Mouse (Mus musculus) limb, embryonic 12.5 days (tissue): ENCODE results near the gene Igfals. TPM values are rescaled to one million over a fixed set of nuclear protein-coding genes. Genes with fewer than 3 reads are reported as not detected.

ENCODE experiments used
- ATAC-seq: fragments of 200-750 bp; cut with Nextera tagmentation; 2 replicates; pipeline ENCODE4 v1.8.0; 2017; ENCODE audit warnings: low read depth, moderate TSS enrichment; ENCODE audit not compliant: insufficient number of reproducible peaks, insufficient read depth, low FRiP score, low TSS enrichment
- H3K27ac ChIP-seq: fragments of 300-500 bp; sonication (generic); 2 replicates; pipeline ENCODE4 v1.5.1; 2016; ENCODE audit warnings: mild to moderate bottlenecking, moderate library complexity
- H3K27me3 ChIP-seq: fragments of 300-500 bp; sonication (generic); 2 replicates; pipeline ENCODE4 v1.6.1; 2016; ENCODE audit warnings: mild to moderate bottlenecking, moderate library complexity
- H3K36me3 ChIP-seq: fragments of 300-500 bp; sonication (generic); 2 replicates; pipeline ENCODE4 v1.6.1; 2016; ENCODE audit warnings: mild to moderate bottlenecking, moderate library complexity
- H3K4me1 ChIP-seq: fragments of 300-500 bp; sonication (generic); replicated peaks from 2 replicates; pipeline ENCODE4 v1.6.1; 2016
- H3K4me2 ChIP-seq: fragments of 300-500 bp; sonication (generic); 2 replicates; pipeline ENCODE4 v1.6.1; 2016; ENCODE audit warnings: mild to moderate bottlenecking, moderate library complexity
- H3K4me3 ChIP-seq: fragments of 300-500 bp; sonication (generic); replicated peaks from 2 replicates; pipeline ENCODE4 v1.5.1; 2016; ENCODE audit warnings: mild to moderate bottlenecking
- H3K9ac ChIP-seq: fragments of 300-500 bp; sonication (generic); replicated peaks from 2 replicates; pipeline ENCODE4 v1.6.1; 2016; ENCODE audit warnings: mild to moderate bottlenecking, moderate library complexity
- H3K9me3 ChIP-seq: fragments of 300-500 bp; sonication (generic); 2 replicates; pipeline ENCODE4 v1.6.1; 2016; ENCODE audit warnings: mild to moderate bottlenecking, moderate library complexity
- WGBS: fragments of 180-500 bp; shearing (Covaris S2); methylation state at CpG from one replicate; pipeline ENCODE4 v1.1.7; 2016; 5-methylcytosine and 5-hydroxymethylcytosine counted together
- polyA plus RNA-seq: library from polyadenylated mRNA; unstranded; fragments of >200 nt; fragmentation: Nextera tagmentation; extraction: Ambion mirVana; gene quantifications from 2 replicates; pipeline ENCODE4 v1.2.1, GENCODE M21; 2016

The Igfals gene
- polyA plus RNA-seq, 1 experiment from 2014 or later: 0.43 TPM

- WGBS: 91% methylated on average over 9 of the region's 9 CpGs
Measured at GRCm38 (mm10) chr17:24903767-24904166, 38.0 kb downstream of the Igfals start.

GRCm38 (mm10) chr17:24907591-24907990, 41.8 kb downstream of the Igfals start:
- Histone ChIP-seq H3K36me3 (peaks cover 100% of the 10 kb centered on the region), H3K4me3 (no peak overlapping the region), H3K9ac (no peak overlapping the region), H3K4me2 (no peak overlapping the region), H3K4me1 (no peaks in the 10 kb centered on the region), H3K9me3 (no peaks in the 10 kb centered on the region), H3K27me3 (no peaks in the 10 kb centered on the region), H3K27ac (no peak overlapping the region)
- no peak for ATAC-seq
- 96% methylated on average over 2 of the region's 2 CpGs for WGBS

More at GRCm38 (mm10) chr17:24903767-24904166, 38.0 kb downstream of the Igfals start:
- no peak overlapping the region for H3K4me2 ChIP-seq
- H3K36me3 ChIP-seq: peaks cover 100% of the 10 kb centered on the region
- no peak overlapping the region for H3K27ac ChIP-seq
- no peaks in the 10 kb centered on the region for H3K9me3 ChIP-seq
- no peaks in the 10 kb centered on the region for H3K27me3 ChIP-seq
- H3K4me3 ChIP-seq: no peak overlapping the region
- no peaks in the 10 kb centered on the region for H3K4me1 ChIP-seq
- no peak for ATAC-seq
- H3K9ac ChIP-seq: no peak overlapping the region

GRCm38 (mm10) chr17:24913984-24914383, 48.2 kb downstream of the Igfals start:
- Histone ChIP-seq H3K9me3 (no peaks in the 10 kb centered on the region), H3K27me3 (no peaks in the 10 kb centered on the region), H3K36me3 (peaks cover 98% of the 10 kb centered on the region), H3K27ac (no peak overlapping the region), H3K4me2 (no peak overlapping the region), H3K9ac (no peak overlapping the region), H3K4me3 (no peak overlapping the region), H3K4me1 (no peaks in the 10 kb centered on the region)
- no peak for ATAC-seq

- peaks cover 96% of the 10 kb centered on the region for H3K36me3 ChIP-seq
- H3K4me2 ChIP-seq: no peak overlapping the region
- 89% methylated on average over 1 of the region's 1 CpGs for WGBS
Measured at GRCm38 (mm10) chr17:24923246-24923645, 57.4 kb downstream of the Igfals start.

GRCm38 (mm10) chr17:24929506-24929905, 63.7 kb downstream of the Igfals start:
- H3K27me3 ChIP-seq: no peaks in the 10 kb centered on the region
- 57% methylated on average over 1 of the region's 1 CpGs for WGBS
- H3K9me3 ChIP-seq: no peaks in the 10 kb centered on the region
- ATAC-seq: no peak
- peaks cover 4% of the 10 kb centered on the region; the same call in 1 of the 2 replicates for H3K4me1 ChIP-seq
- no peak overlapping the region for H3K4me3 ChIP-seq
- peaks cover 63% of the 10 kb centered on the region for H3K36me3 ChIP-seq
- H3K9ac ChIP-seq: no peak overlapping the region
- no peak overlapping the region for H3K27ac ChIP-seq
- no peak overlapping the region for H3K4me2 ChIP-seq

More at GRCm38 (mm10) chr17:24923246-24923645, 57.4 kb downstream of the Igfals start:
- Histone ChIP-seq H3K9ac (no peak overlapping the region), H3K27ac (no peak overlapping the region), H3K4me3 (no peak overlapping the region), H3K27me3 (no peaks in the 10 kb centered on the region), H3K4me1 (no peaks in the 10 kb centered on the region), H3K9me3 (no peaks in the 10 kb centered on the region)
- ATAC-seq: no peak

Other genes with a start within 250 kb of the Igfals start
- 68.6 and 77.7 TPM in 2 replicates for gene Tsc2, start 233.4 kb upstream of the Igfals start, polyA plus RNA-seq
- 23.3 and 24.9 TPM in 2 replicates for gene Nthl1, start 233.3 kb upstream of the Igfals start, polyA plus RNA-seq
- gene Slc9a3r2, start 215.7 kb upstream of the Igfals start, polyA plus RNA-seq: 58.9 and 59.3 TPM in 2 replicates
- gene Npw, start 207.5 kb upstream of the Igfals start, polyA plus RNA-seq: 0.49 and 1.3 TPM in 2 replicates
- 24.5 and 28.4 TPM in 2 replicates for gene Zfp598, start 196.3 kb upstream of the Igfals start, polyA plus RNA-seq
- gene Syngr3, start 176.0 kb upstream of the Igfals start, polyA plus RNA-seq: 7.5 and 8.2 TPM in 2 replicates
- gene Gfer, start 169.8 kb upstream of the Igfals start, polyA plus RNA-seq: 49.7 and 53.5 TPM in 2 replicates
- 1.7 and 1.8 TPM in 2 replicates for gene Noxo1, start 169.8 kb upstream of the Igfals start, polyA plus RNA-seq
- gene Tbl3, start 158.3 kb upstream of the Igfals start, polyA plus RNA-seq: 99.7 and 103 TPM in 2 replicates
- gene Rnf151, start 147.9 kb upstream of the Igfals start, polyA plus RNA-seq: 0.29 and 0.41 TPM in 2 replicates
- 1,161 and 1,172 TPM in 2 replicates for gene Rps2, start 147.9 kb upstream of the Igfals start, polyA plus RNA-seq
- 206 and 217 TPM in 2 replicates for gene Ndufb10, start 141.5 kb upstream of the Igfals start, polyA plus RNA-seq
- gene Rpl3l, start 138.2 kb upstream of the Igfals start, polyA plus RNA-seq: not detected in 2 replicates
- 22.7 and 24.1 TPM in 2 replicates for gene Msrb1, start 129.4 kb upstream of the Igfals start, polyA plus RNA-seq
- gene Hs3st6, start 113.0 kb upstream of the Igfals start, polyA plus RNA-seq: 2.7 and 4.0 TPM in 2 replicates
- not detected in 2 replicates for gene Meiob, start 61.7 kb upstream of the Igfals start, polyA plus RNA-seq
- 26.3 and 27.6 TPM in 2 replicates for gene Hagh, start 25.9 kb upstream of the Igfals start, polyA plus RNA-seq
- gene Fahd1, start 15.6 kb upstream of the Igfals start, polyA plus RNA-seq: 18.6 and 22.5 TPM in 2 replicates
- gene Nubp2, start 20.4 kb downstream of the Igfals start, polyA plus RNA-seq: 50.1 and 53.2 TPM in 2 replicates
- 40.4 and 46.1 TPM in 2 replicates for gene Spsb3, start 20.6 kb downstream of the Igfals start, polyA plus RNA-seq
- gene Eme2, start 29.1 kb downstream of the Igfals start, polyA plus RNA-seq: 32.8 and 47.1 TPM in 2 replicates
- 89.5 and 94.8 TPM in 2 replicates for gene Mrps34, start 29.1 kb downstream of the Igfals start, polyA plus RNA-seq
- gene Nme3, start 30.5 kb downstream of the Igfals start, polyA plus RNA-seq: 46.2 and 46.5 TPM in 2 replicates
- 45.0 and 46.5 TPM in 2 replicates for gene Mapk8ip3, start 71.0 kb downstream of the Igfals start, polyA plus RNA-seq
- gene Jpt2, start 94.7 kb downstream of the Igfals start, polyA plus RNA-seq: 265 and 277 TPM in 2 replicates
- 9.4 and 12.1 TPM in 2 replicates for gene Cramp1l, start 149.8 kb downstream of the Igfals start, polyA plus RNA-seq
- gene Ift140, start 150.1 kb downstream of the Igfals start, polyA plus RNA-seq: 26.2 and 26.5 TPM in 2 replicates
- gene Tmem204, start 217.6 kb downstream of the Igfals start, polyA plus RNA-seq: 11.0 and 12.0 TPM in 2 replicates
- gene Telo2, start 250.0 kb downstream of the Igfals start, polyA plus RNA-seq: 58.0 and 60.1 TPM in 2 replicates